Mouse (Mus musculus) liver, embryonic 11.5 days (tissue): ENCODE data around the gene Syngr2. TPM values are rescaled to one million over a fixed set of nuclear protein-coding genes. Genes with fewer than 3 reads are reported as not detected.
"Not testable (repeated sequence)": the region's sequence is repeated elsewhere in the genome, so short reads cannot be mapped to it uniquely, and the experiment has no call there.

Experiments
- ATAC-seq: fragments of 200-750 bp; cut with Nextera tagmentation; replicated peaks from 2 replicates; pipeline ENCODE4 v1.8.0; 2017; ENCODE audit warnings: moderate number of reproducible peaks, mild to moderate bottlenecking, moderate TSS enrichment, moderate library complexity; ENCODE audit not compliant: low FRiP score
- DNase-seq: peaks from one replicate; pipeline ENCODE4 v3.0.0-alpha.2; 2017; ENCODE audit warnings: low spot score
- H3K27ac ChIP-seq: fragments of 300-500 bp; sonication (generic); 2 replicates; pipeline ENCODE4 v1.5.1; 2014; ENCODE audit warnings: mild to moderate bottlenecking, low read depth, low read length, control low read depth
- H3K27me3 ChIP-seq: fragments of 300-500 bp; sonication (generic); replicated peaks from 2 replicates; pipeline ENCODE4 v1.6.1; 2014; ENCODE audit warnings: low read length, mixed read lengths; ENCODE audit not compliant: control insufficient read depth, insufficient read depth
- H3K36me3 ChIP-seq: fragments of 300-500 bp; sonication (generic); 2 replicates; pipeline ENCODE4 v1.6.1; 2014; ENCODE audit warnings: mild to moderate bottlenecking, low read length, moderate library complexity, mixed read lengths; ENCODE audit not compliant: control insufficient read depth, insufficient read depth
- H3K4me1 ChIP-seq: fragments of 300-500 bp; sonication (generic); replicated peaks from 2 replicates; pipeline ENCODE4 v1.6.1; 2014; ENCODE audit warnings: low read length, mixed read lengths; ENCODE audit not compliant: control insufficient read depth, insufficient read depth
- H3K4me2 ChIP-seq: fragments of 300-500 bp; sonication (generic); 2 replicates; pipeline ENCODE4 v1.6.1; 2014; ENCODE audit warnings: mild to moderate bottlenecking, control low read depth, moderate library complexity
- H3K4me3 ChIP-seq: fragments of 300-500 bp; sonication (generic); 2 replicates; pipeline ENCODE4 v1.5.1; 2014; ENCODE audit warnings: low read depth, low read length, control low read depth
- H3K9ac ChIP-seq: fragments of 300-500 bp; sonication (generic); 2 replicates; pipeline ENCODE4 v1.6.1; 2014; ENCODE audit warnings: low read depth, low read length, control low read depth
- H3K9me3 ChIP-seq: fragments of 300-500 bp; sonication (generic); 2 replicates; pipeline ENCODE4 v1.6.1; 2016; ENCODE audit warnings: low read length, inconsistent platforms, mixed read lengths; ENCODE audit not compliant: control insufficient read depth
- WGBS: fragments of 180-500 bp; shearing (Covaris S2); extraction: QIAGEN DNeasy Blood & Tissue Kit; methylation state at CpG from one replicate; pipeline ENCODE4 v1.1.7; 2014; 5-methylcytosine and 5-hydroxymethylcytosine counted together
- polyA plus RNA-seq: library from polyadenylated mRNA; unstranded; fragments of >200 nt; fragmentation: Nextera tagmentation; extraction: Ambion mirVana; gene quantifications from 2 replicates; pipeline ENCODE4 v1.2.1, GENCODE M21; 2014

The Syngr2 gene
- polyA plus RNA-seq, 1 experiment from 2014 or later = 92.1 TPM

GRCm38 (mm10) chr11:117813867-117814266 lies 4.4 kb downstream of the Syngr2 start:
- no peak overlapping the region for H3K27ac ChIP-seq
- no peak for DNase-seq
- 71% methylated on average over 5 of the region's 5 CpGs for WGBS

DNA sequence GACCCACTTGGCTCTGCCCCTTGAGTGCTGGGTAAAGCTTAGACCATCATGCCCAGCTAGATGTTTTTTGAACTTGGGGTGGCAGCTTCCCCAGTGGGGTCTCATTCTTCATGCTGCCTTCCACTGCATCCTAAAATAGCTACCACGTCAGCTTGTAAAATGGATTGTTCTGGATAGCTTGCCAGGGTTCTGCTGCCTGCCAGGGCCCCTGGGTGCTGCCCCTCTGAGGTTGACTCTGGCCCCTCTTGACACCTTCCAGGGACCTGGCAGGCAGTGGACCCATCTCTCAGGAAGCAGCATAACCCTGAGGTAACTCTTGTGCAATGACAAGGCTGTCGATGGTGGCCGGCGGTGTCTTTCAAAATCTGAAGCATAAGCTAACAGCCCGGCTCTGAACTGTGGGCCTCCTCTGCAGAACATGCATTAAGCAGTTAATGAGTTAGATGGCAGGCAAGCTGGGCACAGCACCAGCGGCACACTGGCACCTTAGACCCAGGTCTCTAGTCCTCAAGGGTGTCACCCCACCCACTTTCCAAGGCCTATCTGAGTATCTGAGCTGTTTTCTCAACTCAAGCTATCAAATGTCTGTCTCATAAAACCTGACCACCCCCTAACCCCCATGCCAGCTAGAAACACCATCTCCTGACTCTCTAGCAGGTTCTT lies 5.4 kb downstream of the Syngr2 start:
- H3K4me3 ChIP-seq = no peak overlapping the region
- no peak for DNase-seq
- ATAC-seq = no peak
- peaks cover 16% of the 10 kb centered on the region for H3K4me1 ChIP-seq
- 83% methylated on average over 6 of the region's 6 CpGs for WGBS
- no peaks in the 10 kb centered on the region for H3K27me3 ChIP-seq
- 0 out of 2 replicates have a peak overlapping the region, but pooled peaks have one; percentile 29 for H3K27ac ChIP-seq
- H3K36me3 ChIP-seq = peaks cover 48% of the 10 kb centered on the region
- no peak overlapping the region for H3K9ac ChIP-seq
- no peak overlapping the region for H3K4me2 ChIP-seq
- H3K9me3 ChIP-seq = no peaks in the 10 kb centered on the region

More at GRCm38 (mm10) chr11:117813867-117814266, 4.4 kb downstream of the Syngr2 start:
- peaks cover 47% of the 10 kb centered on the region for H3K36me3 ChIP-seq
- no peak overlapping the region for H3K9ac ChIP-seq
- H3K9me3 ChIP-seq = no peaks in the 10 kb centered on the region
- no peaks in the 10 kb centered on the region for H3K27me3 ChIP-seq
- H3K4me3 ChIP-seq = no peak overlapping the region
- ATAC-seq = no peak
- H3K4me2 ChIP-seq = no peak overlapping the region
- H3K4me1 ChIP-seq = peaks cover 21% of the 10 kb centered on the region

DNA sequence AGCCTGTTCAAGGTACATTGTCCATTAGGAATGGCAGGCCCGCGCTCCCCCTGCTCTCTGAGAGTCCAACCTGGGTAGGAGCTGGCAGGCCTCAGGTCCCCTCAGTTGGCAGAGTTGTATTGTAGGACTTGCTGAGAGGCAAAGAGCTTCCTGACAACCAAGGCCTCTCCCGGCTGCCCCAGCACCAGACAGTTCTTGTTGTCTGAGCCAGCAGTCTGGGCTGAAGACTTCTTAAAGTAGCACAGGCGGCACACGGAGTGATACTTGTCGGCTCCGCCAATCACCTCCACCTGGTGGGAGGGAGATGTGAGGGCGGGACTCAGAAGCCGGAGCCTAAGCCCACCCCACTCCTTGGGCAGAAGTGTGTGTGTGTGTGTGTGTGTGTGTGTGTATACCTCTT lies 6.4 kb downstream of the Syngr2 start:
- H3K4me3 ChIP-seq, H3K4me1 ChIP-seq, H3K9me3 ChIP-seq, H3K4me2 ChIP-seq, DNase-seq, H3K27me3 ChIP-seq, H3K9ac ChIP-seq, ATAC-seq: not testable (repeated sequence)
- H3K36me3 ChIP-seq = peaks cover 49% of the 10 kb centered on the region
- 0 out of 2 replicates have a peak overlapping the region, but pooled peaks have one; percentile 2 for H3K27ac ChIP-seq
- WGBS = 69% methylated on average over 9 of the region's 9 CpGs

- 88% methylated on average over 13 of the region's 13 CpGs for WGBS
- H3K36me3 ChIP-seq = peaks cover 55% of the 10 kb centered on the region
- no peaks in the 10 kb centered on the region for H3K9me3 ChIP-seq
- ATAC-seq (peak; percentile 42; the same call in 1 of the 2 replicates), DNase-seq (no peak)
- no peaks in the 10 kb centered on the region for H3K27me3 ChIP-seq
- H3K27ac ChIP-seq = no peak overlapping the region
- H3K4me3 ChIP-seq = no peak overlapping the region
- H3K9ac ChIP-seq = no peak overlapping the region
- H3K4me1 ChIP-seq = peaks cover 3% of the 10 kb centered on the region
- no peak overlapping the region for H3K4me2 ChIP-seq
Measured at GRCm38 (mm10) chr11:117816389-117816996, 7.0 kb downstream of the Syngr2 start.

- Histone ChIP-seq H3K9me3 (no peaks in the 10 kb centered on the region), H3K4me2 (no peak overlapping the region), H3K4me3 (no peak overlapping the region), H3K36me3 (peaks cover 59% of the 10 kb centered on the region), H3K4me1 (peaks cover 13% of the 10 kb centered on the region), H3K9ac (no peak overlapping the region), H3K27ac (no peak overlapping the region), H3K27me3 (no peaks in the 10 kb centered on the region)
- ATAC-seq (no peak), DNase-seq (no peak)
- whole genome bisulfite sequencing = 83% methylated on average over 8 of the region's 8 CpGs
Measured at GRCm38 (mm10) chr11:117819095-117819494, 9.6 kb downstream of the Syngr2 start.

DNA sequence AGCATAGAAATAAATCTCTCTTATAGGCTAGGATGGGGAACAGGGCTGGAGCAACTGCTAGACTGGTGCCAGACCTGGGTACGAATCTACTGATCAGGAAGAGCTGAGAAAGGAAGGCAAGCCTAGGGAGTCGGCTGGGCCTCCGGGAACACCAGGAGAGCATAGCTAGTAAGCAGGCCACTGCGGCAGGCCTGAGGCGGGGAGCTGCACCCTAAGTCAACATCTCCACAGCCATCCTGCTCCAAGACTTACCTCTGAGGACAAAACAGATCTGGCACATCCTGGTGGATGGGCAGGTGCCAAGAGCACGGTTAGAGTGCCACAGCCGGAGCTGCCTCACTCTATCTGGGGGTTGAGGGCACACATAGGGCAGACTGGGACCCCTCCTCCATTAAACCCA lies 10.7 kb downstream of the Syngr2 start:
- 91% methylated on average over 7 of the region's 7 CpGs for WGBS
- ATAC-seq (no peak), DNase-seq (no peak)
- no peak overlapping the region for H3K27ac ChIP-seq
- H3K4me2 ChIP-seq = no peak overlapping the region
- no peaks in the 10 kb centered on the region for H3K9me3 ChIP-seq
- no peak overlapping the region for H3K4me3 ChIP-seq
- peaks cover 51% of the 10 kb centered on the region for H3K36me3 ChIP-seq
- no peaks in the 10 kb centered on the region for H3K27me3 ChIP-seq
- peaks cover 17% of the 10 kb centered on the region for H3K4me1 ChIP-seq
- no peak overlapping the region for H3K9ac ChIP-seq

DNA sequence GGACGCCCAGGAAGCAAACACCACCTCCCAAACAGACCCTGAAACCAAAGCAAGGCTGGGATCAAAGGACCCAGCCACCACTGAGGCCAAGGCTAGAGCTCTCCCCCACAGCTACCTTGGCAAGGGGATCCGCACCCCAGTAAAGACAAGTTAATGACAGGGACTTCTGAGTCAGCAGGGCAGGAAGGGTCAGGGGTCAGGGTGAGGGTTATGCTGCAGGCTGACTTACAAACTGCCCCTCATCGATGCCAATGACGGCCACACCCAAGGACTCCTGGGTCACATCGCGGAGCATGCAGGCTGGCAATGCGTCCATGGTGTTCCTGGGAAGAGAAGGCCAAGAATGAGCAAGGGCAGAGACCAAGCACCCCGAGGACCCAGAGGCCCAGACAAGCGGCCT lies 12.4 kb downstream of the Syngr2 start:
- Histone ChIP-seq H3K27ac (0 out of 2 replicates have a peak overlapping the region, but pooled peaks have one; percentile 1), H3K4me2 (no peak overlapping the region), H3K4me1 (peaks cover 23% of the 10 kb centered on the region), H3K9ac (no peak overlapping the region), H3K9me3 (no peaks in the 10 kb centered on the region), H3K36me3 (peaks cover 45% of the 10 kb centered on the region), H3K4me3 (no peak overlapping the region), H3K27me3 (no peaks in the 10 kb centered on the region)
- no peak for ATAC-seq
- DNase-seq = no peak
- WGBS = 86% methylated on average over 9 of the region's 9 CpGs

DNA sequence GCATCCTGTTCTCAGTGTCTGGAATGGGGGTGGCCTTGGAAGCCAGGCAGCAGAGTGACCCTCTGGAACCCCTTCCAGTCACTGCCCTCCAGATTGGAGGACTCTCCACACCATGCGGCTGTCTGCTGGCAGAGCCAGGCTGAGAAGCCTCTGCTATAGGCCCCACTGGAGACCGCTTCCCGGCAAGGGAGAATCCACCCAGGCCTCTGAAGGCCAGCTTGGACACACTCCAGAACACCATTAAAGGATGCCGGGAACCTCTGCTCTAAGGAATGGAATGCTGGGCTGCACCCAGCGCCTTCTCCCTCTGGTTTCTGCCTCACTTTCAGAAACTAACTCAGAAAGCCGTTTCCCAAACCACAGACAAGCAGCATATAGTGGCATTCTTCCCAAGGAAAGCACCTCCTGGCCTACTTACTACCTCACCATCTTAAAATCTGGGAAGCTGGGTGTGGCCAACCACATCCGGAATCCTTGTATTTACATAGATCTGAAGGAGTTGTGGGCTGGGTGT lies 13.3 kb downstream of the Syngr2 start:
- H3K9ac ChIP-seq = peak overlapping the region; percentile 25; the same call in 1 of the 2 replicates
- ATAC-seq (no peak), DNase-seq (no peak)
- no peaks in the 10 kb centered on the region for H3K9me3 ChIP-seq
- no peak overlapping the region for H3K4me3 ChIP-seq
- peak overlapping the region; percentile 98 for H3K4me2 ChIP-seq
- H3K27me3 ChIP-seq = no peaks in the 10 kb centered on the region
- peaks cover 32% of the 10 kb centered on the region for H3K4me1 ChIP-seq
- no peak overlapping the region for H3K27ac ChIP-seq
- H3K36me3 ChIP-seq = peaks cover 42% of the 10 kb centered on the region
- 89% methylated on average over 7 of the region's 7 CpGs for WGBS
